Mouse (Mus musculus) urinary bladder, adult 18-20 months (tissue): Measurements from ENCODE around the gene Letm1.
A peak's percentile ranks its signal among the peaks of the same experiment; 100 is the strongest.

Experiments
- DNase-seq, 2 experiments: peaks; one replicate each; pipeline ENCODE4 v3.0.0; 2022; ENCODE audit warnings: low spot score in 2 of 2, mixed read lengths in 2 of 2

Gene Letm1

GRCm38 (mm10) chr5:33738341-33738740 is 44.3 kb downstream of the Letm1 start:
- DNase-seq: no peak

GRCm38 (mm10) chr5:33737903-33738321 is 44.7 kb downstream of the Letm1 start:
- peak; percentile 59 to 67 for DNase-seq

GRCm38 (mm10) chr5:33736230-33736629 is 46.4 kb downstream of the Letm1 start:
- no peak for DNase-seq

GRCm38 (mm10) chr5:33735412-33736092 is 47.1 kb downstream of the Letm1 start:
- no peak for DNase-seq

GRCm38 (mm10) chr5:33733837-33734236 is 48.8 kb downstream of the Letm1 start:
- no peak for DNase-seq

- DNase-seq: no peak
Observed at GRCm38 (mm10) chr5:33731051-33731450, 51.6 kb downstream of the Letm1 start.

GRCm38 (mm10) chr5:33730516-33730915 is 52.1 kb downstream of the Letm1 start:
- no peak for DNase-seq

- DNase-seq: no peak
Observed at GRCm38 (mm10) chr5:33728841-33729240, 53.8 kb downstream of the Letm1 start.

- no peak for DNase-seq
Observed at GRCm38 (mm10) chr5:33726891-33727290, 55.7 kb downstream of the Letm1 start.

- DNase-seq: no peak
Observed at GRCm38 (mm10) chr5:33726081-33726647, 56.5 kb downstream of the Letm1 start.

- DNase-seq: no peak
Observed at GRCm38 (mm10) chr5:33723641-33724465, 58.8 kb downstream of the Letm1 start.

- no peak for DNase-seq
Observed at GRCm38 (mm10) chr5:33723019-33723640, 59.5 kb downstream of the Letm1 start.

- no peak for DNase-seq
Observed at GRCm38 (mm10) chr5:33722266-33723018, 60.2 kb downstream of the Letm1 start.

GRCm38 (mm10) chr5:33721541-33722265 is 60.9 kb downstream of the Letm1 start, which contains the start of gene Fgfr3:
TSS of gene Fgfr3 (plus strand) at chr5:33721674.
- DNase-seq: peak; percentile 68 to 72

GRCm38 (mm10) chr5:33720852-33721490 is 61.6 kb downstream of the Letm1 start:
- DNase-seq: no peak

- no peak for DNase-seq
Observed at GRCm38 (mm10) chr5:33718460-33718859, 64.2 kb downstream of the Letm1 start.

- DNase-seq: no peak
Observed at GRCm38 (mm10) chr5:33716467-33716866, 66.2 kb downstream of the Letm1 start.

GRCm38 (mm10) chr5:33715182-33715581 is 67.4 kb downstream of the Letm1 start:
- no peak for DNase-seq

GRCm38 (mm10) chr5:33712550-33712949 is 70.1 kb downstream of the Letm1 start:
- DNase-seq: peak in 1 of 2 experiments; percentile 70

- DNase-seq: no peak
Observed at GRCm38 (mm10) chr5:33709037-33709436, 73.6 kb downstream of the Letm1 start.
